Mouse (Mus musculus) heart, adult 2 months (tissue): ENCODE measurements around the gene Ttl.

Source experiments
- CTCF ChIP-seq: fragments of 200-600 bp; IDR thresholded peaks from 2 replicates; pipeline ENCODE4 v1.8.1; 2022; ENCODE audit warnings: antibody characterized with exemption, mild to moderate bottlenecking, moderate library complexity
- POLR2A ChIP-seq: fragments of 200-500 bp; IDR thresholded peaks from 2 replicates; pipeline ENCODE4 v1.6.1; 2011; ENCODE audit warnings: mild to moderate bottlenecking, low read depth, low read length, control low read depth; ENCODE audit not compliant: insufficient read depth

GRCm38 (mm10) chr2:129066326-129066725 lies 584 bp downstream of the Ttl start:
- TF ChIP-seq POLR2A (no peak), CTCF (no peak)
